Mouse (Mus musculus) heart, adult 2 months (tissue): ENCODE data around the gene Dnaja1. TPM values are rescaled to one million over a fixed set of nuclear protein-coding genes. Genes with fewer than 3 reads are reported as not detected.

Experiments used
- DNase-seq, 2 experiments: peaks; one replicate each; pipeline ENCODE4 v3.0.0; 2021
- H3K27ac ChIP-seq: fragments of 200-600 bp; 2 replicates; pipeline ENCODE4 v1.8.1; 2022
- H3K27me3 ChIP-seq: fragments of 200-500 bp; 2 replicates; pipeline ENCODE4 v1.6.1; 2012; ENCODE audit warnings: mild to moderate bottlenecking, low read length, inconsistent platforms, mixed read lengths; ENCODE audit not compliant: control insufficient read depth, insufficient read depth
- H3K36me3 ChIP-seq: fragments of 200-500 bp; 2 replicates; pipeline ENCODE4 v1.6.1; 2012; ENCODE audit warnings: low read length, inconsistent platforms; ENCODE audit not compliant: control insufficient read depth, insufficient read depth
- H3K4me1 ChIP-seq: fragments of 200-500 bp; 2 replicates; pipeline ENCODE4 v1.6.1; 2011; ENCODE audit warnings: low read length; ENCODE audit not compliant: control insufficient read depth, insufficient read depth
- H3K4me3 ChIP-seq: fragments of 200-600 bp; 2 replicates; pipeline ENCODE4 v1.8.1; 2022
- H3K79me2 ChIP-seq: fragments of 200-500 bp; replicated peaks from 2 replicates; pipeline ENCODE4 v1.6.1; 2012; ENCODE audit warnings: mild to moderate bottlenecking, inconsistent platforms, low read length, moderate library complexity, mixed read lengths; ENCODE audit not compliant: control insufficient read depth, insufficient read depth
- H3K9ac ChIP-seq: fragments of 200-500 bp; 2 replicates; pipeline ENCODE4 v1.6.1; 2012; ENCODE audit warnings: low read depth, mild to moderate bottlenecking, control low read depth, inconsistent platforms, low read length, mixed read lengths
- CTCF ChIP-seq: fragments of 200-600 bp; IDR thresholded peaks from 2 replicates; pipeline ENCODE4 v1.8.1; 2022; ENCODE audit warnings: antibody characterized with exemption, mild to moderate bottlenecking, moderate library complexity
- EP300 ChIP-seq: fragments of 200-500 bp; IDR thresholded peaks from 2 replicates; pipeline ENCODE4 v1.6.1; 2011; ENCODE audit warnings: low read depth, low read length, control low read depth; ENCODE audit not compliant: insufficient read depth
- POLR2A ChIP-seq: fragments of 200-500 bp; IDR thresholded peaks from 2 replicates; pipeline ENCODE4 v1.6.1; 2011; ENCODE audit warnings: mild to moderate bottlenecking, low read depth, low read length, control low read depth; ENCODE audit not compliant: insufficient read depth
- WGBS: fragments of 180-500 bp; shearing (Covaris S2); methylation state at CpG from one replicate; pipeline ENCODE4 v1.1.7; 2018; 5-methylcytosine and 5-hydroxymethylcytosine counted together
- intact Hi-C: fragments of 180-260 bp; cut with DNase I; formaldehyde crosslinking; loops from one replicate; pipeline ENCODE4 v1.15.1; 2025
- polyA plus RNA-seq: library from polyadenylated mRNA; depleted of rRNA; stranded (reverse); fragments of >200 nt; gene quantifications from 2 replicates; pipeline ENCODE4 v1.2.3, GENCODE M21; 2012
- total RNA-seq, 2 experiments: library from RNA; stranded (reverse); gene quantifications; 2 replicates each; pipeline ENCODE4 v1.2.3; 2021

Dnaja1 gene
- total and polyA plus RNA-seq, 3 experiments = 5.9 to 114 (median 60.2) TPM

- Histone ChIP-seq H3K79me2 (no peaks in the 10 kb centered on the region; the same call in 1 of the 2 replicates), H3K4me3 (peak overlapping the region; percentile 75), H3K9ac (peak overlapping the region; percentile 98), H3K27ac (peak overlapping the region; percentile 100), H3K4me1 (peaks cover 8% of the 10 kb centered on the region), H3K36me3 (peaks cover 48% of the 10 kb centered on the region), H3K27me3 (no peaks in the 10 kb centered on the region)
- peak; percentile 55 for TF ChIP-seq POLR2A
- TF ChIP-seq EP300 = peak; percentile 9; the same call in 1 of the 2 replicates
- no peak for TF ChIP-seq CTCF
- WGBS = under 1% methylated on average over 59 of the region's 62 CpGs
- peak in 1 of 2 experiments; percentile 81 for DNase-seq
- intact Hi-C loops = loop anchor here (1.0 to 10.0 kb wide), 2 partner anchors 20 to 742 kb away; partner anchors contain the start of genes Aptx, Kif24 and Nudt2
Observed at GRCm38 (mm10) chr4:40722687-40723460, 924 bp downstream of the Dnaja1 start.

GRCm38 (mm10) chr4:40725141-40725540, 3.2 kb downstream of the Dnaja1 start:
- H3K4me3 ChIP-seq = peak overlapping the region; percentile 75
- H3K79me2 ChIP-seq = no peaks in the 10 kb centered on the region; the same call in 1 of the 2 replicates
- TF ChIP-seq EP300 = no peak
- no peak for TF ChIP-seq POLR2A
- no peak for TF ChIP-seq CTCF
- 52% methylated on average over 7 of the region's 7 CpGs for WGBS
- no peak for DNase-seq
- H3K36me3 ChIP-seq = peaks cover 62% of the 10 kb centered on the region
- no peak overlapping the region for H3K9ac ChIP-seq
- H3K4me1 ChIP-seq = peaks cover 8% of the 10 kb centered on the region
- intact Hi-C loops = loop anchor here (10.0 kb wide), 1 partner anchor 740 kb away; the partner anchor contains the start of genes Kif24 and Nudt2
- no peaks in the 10 kb centered on the region for H3K27me3 ChIP-seq
- H3K27ac ChIP-seq = no peak overlapping the region

DNA sequence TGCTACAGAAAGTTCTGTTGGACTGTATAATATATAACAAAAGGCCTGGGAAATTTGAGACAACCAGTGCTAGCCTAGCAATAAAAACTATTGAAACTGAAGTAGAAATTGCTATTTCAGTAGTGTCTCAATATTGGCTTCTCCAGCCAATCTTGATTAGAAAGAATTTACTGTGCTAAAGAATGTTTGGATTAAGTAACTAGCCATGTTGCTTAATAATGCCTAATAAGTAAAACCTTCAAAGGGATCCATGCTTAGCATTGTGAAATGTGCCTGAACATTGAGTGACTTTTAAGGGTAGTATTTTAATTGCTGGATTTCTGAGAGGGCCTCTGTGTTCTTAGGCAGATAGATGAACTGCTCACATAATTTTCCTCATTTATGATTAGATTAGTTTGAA, 3.6 kb downstream of the Dnaja1 start:
- TF ChIP-seq CTCF (no peak), EP300 (no peak), POLR2A (no peak)
- Histone ChIP-seq H3K4me3 (no peak overlapping the region; the same call in 1 of the 2 replicates), H3K27ac (no peak overlapping the region)

GRCm38 (mm10) chr4:40727247-40727646, 5.3 kb downstream of the Dnaja1 start:
- Histone ChIP-seq H3K4me1 (peaks cover 2% of the 10 kb centered on the region), H3K36me3 (peaks cover 69% of the 10 kb centered on the region), H3K4me3 (no peak overlapping the region), H3K9ac (no peak overlapping the region), H3K27ac (no peak overlapping the region), H3K79me2 (no peaks in the 10 kb centered on the region; the same call in 1 of the 2 replicates), H3K27me3 (no peaks in the 10 kb centered on the region)
- intact Hi-C loops = loop anchor here (10.0 kb wide), 1 partner anchor 738 kb away; the partner anchor contains the start of genes Kif24 and Nudt2
- WGBS = 69% methylated on average over 1 of the region's 1 CpGs
- TF ChIP-seq POLR2A = no peak
- DNase-seq = no peak

More for the DNA sequence above, 3.6 kb downstream of the Dnaja1 start:
- no peak overlapping the region for H3K9ac ChIP-seq
- H3K4me1 ChIP-seq = peaks cover 8% of the 10 kb centered on the region
- H3K79me2 ChIP-seq = no peaks in the 10 kb centered on the region; the same call in 1 of the 2 replicates
- intact Hi-C loops = loop anchor here (10.0 kb wide), 1 partner anchor 739 kb away; the partner anchor contains the start of genes Kif24 and Nudt2
- DNase-seq = no peak
- no peaks in the 10 kb centered on the region for H3K27me3 ChIP-seq
- H3K36me3 ChIP-seq = peaks cover 63% of the 10 kb centered on the region

GRCm38 (mm10) chr4:40731262-40731661, 9.3 kb downstream of the Dnaja1 start:
- H3K36me3 ChIP-seq = peaks cover 62% of the 10 kb centered on the region
- H3K9ac ChIP-seq = no peak overlapping the region
- intact Hi-C loops = no loop called here
- peaks cover 2% of the 10 kb centered on the region for H3K4me1 ChIP-seq
- no peak overlapping the region for H3K27ac ChIP-seq
- H3K4me3 ChIP-seq = no peak overlapping the region
- no peak for TF ChIP-seq POLR2A
- no peak for TF ChIP-seq CTCF
- no peak for TF ChIP-seq EP300
- H3K79me2 ChIP-seq = no peaks in the 10 kb centered on the region
- H3K27me3 ChIP-seq = no peaks in the 10 kb centered on the region
- DNase-seq = no peak

GRCm38 (mm10) chr4:40735351-40735750, 13.4 kb downstream of the Dnaja1 start:
- no peak for TF ChIP-seq CTCF
- TF ChIP-seq POLR2A = no peak
- TF ChIP-seq EP300 = no peak
- H3K36me3 ChIP-seq = peaks cover 32% of the 10 kb centered on the region

More at GRCm38 (mm10) chr4:40735351-40735750, 13.4 kb downstream of the Dnaja1 start:
- no peaks in the 10 kb centered on the region for H3K27me3 ChIP-seq
- no peak overlapping the region for H3K9ac ChIP-seq
- no peaks in the 10 kb centered on the region for H3K79me2 ChIP-seq
- intact Hi-C loops = no loop called here
- WGBS = 38% methylated on average over 1 of the region's 1 CpGs
- DNase-seq = no peak
- H3K4me1 ChIP-seq = no peaks in the 10 kb centered on the region
- H3K27ac ChIP-seq = no peak overlapping the region
- no peak overlapping the region for H3K4me3 ChIP-seq
